In genomic region chr4:142059841-142060193, GRCm38 (mm10) we compare ENCODE assay signal across 12 mouse cellular contexts. TPM values are rescaled to one million over a fixed set of nuclear protein-coding genes. Genes with fewer than 3 reads are reported as not detected.
"Had no signal": no experiment of that assay in that cellular context is flagged by ENCODE, and none has a peak within 500 bp of the region (broad histone marks: within the 10 kb centered on the region; RNA-seq: fewer than 3 reads in every experiment).

No protein-coding gene starts in this region.

- H3K27ac ChIP-seq: limb, embryonic 15.5 days; liver, embryonic 12.5 days; macrophage; midbrain, embryonic 12.5 days had no signal

- H3K27me3 ChIP-seq: limb, embryonic 15.5 days had no signal

- H3K36me3 ChIP-seq: limb, embryonic 15.5 days; midbrain, embryonic 12.5 days had no signal

- ATAC-seq: liver, embryonic 12.5 days; midbrain, embryonic 16.5 days had no signal

- DNase-seq: kidney, postnatal 25 days; lung, postnatal 14 days; right cerebral cortex, postnatal 14 days; thymus, adult 18-20 months; thymus, postnatal 14 days had no signal

- H3K4me3 ChIP-seq: limb, embryonic 15.5 days; liver, embryonic 12.5 days; midbrain, embryonic 12.5 days had no signal

- H3K4me1 ChIP-seq: midbrain, embryonic 12.5 days had no signal

RNA-seq across cellular contexts. Expression of gene Fhad1, which starts 44.9 kb away (rescaled TPM):
- total RNA-seq: megakaryocyte-erythroid progenitor cell, adult 5-6 weeks had no signal
- polyA plus RNA-seq: liver, embryonic 16.5 days had no signal
